Mouse (Mus musculus) heart, postnatal 0 days (tissue): Measurements from ENCODE around the gene Slc4a1. TPM values are rescaled to one million over a fixed set of nuclear protein-coding genes. Genes with fewer than 3 reads are reported as not detected.

Source experiments
- ATAC-seq: fragments of 200-750 bp; cut with Nextera tagmentation; 2 replicates; pipeline ENCODE4 v1.8.0; 2017; ENCODE audit warnings: low read depth, moderate number of reproducible peaks, moderate library complexity; ENCODE audit not compliant: insufficient read depth
- DNase-seq: peaks from one replicate; pipeline ENCODE4 v3.0.0-alpha.2; 2016; ENCODE audit warnings: low spot score
- H3K27ac ChIP-seq: fragments of 300-500 bp; sonication (generic); 2 replicates; pipeline ENCODE4 v1.5.1; 2014; ENCODE audit warnings: low read depth, mild to moderate bottlenecking
- H3K27me3 ChIP-seq: fragments of 300-500 bp; sonication (generic); 2 replicates; pipeline ENCODE4 v1.6.1; 2014; ENCODE audit warnings: low read length, mixed read lengths; ENCODE audit not compliant: control insufficient read depth, insufficient read depth
- H3K36me3 ChIP-seq: fragments of 300-500 bp; sonication (generic); replicated peaks from 2 replicates; pipeline ENCODE4 v1.6.1; 2014; ENCODE audit warnings: low read length, mixed read lengths; ENCODE audit not compliant: control insufficient read depth, insufficient read depth
- H3K4me1 ChIP-seq: fragments of 300-500 bp; sonication (generic); 2 replicates; pipeline ENCODE4 v1.6.1; 2014; ENCODE audit warnings: antibody characterized with exemption; ENCODE audit not compliant: control insufficient read depth, insufficient read depth
- H3K4me2 ChIP-seq: fragments of 300-500 bp; sonication (generic); 2 replicates; pipeline ENCODE4 v1.6.1; 2014; ENCODE audit warnings: low read depth, mild to moderate bottlenecking, low read length, moderate library complexity
- H3K4me3 ChIP-seq: fragments of 300-500 bp; sonication (generic); 2 replicates; pipeline ENCODE4 v1.5.1; 2014; ENCODE audit warnings: low read depth, low read length
- H3K9ac ChIP-seq: fragments of 300-500 bp; sonication (generic); replicated peaks from 2 replicates; pipeline ENCODE4 v1.6.1; 2014; ENCODE audit warnings: low read depth, low read length, mixed read lengths
- H3K9me3 ChIP-seq: fragments of 300-500 bp; sonication (generic); replicated peaks from 2 replicates; pipeline ENCODE4 v1.6.1; 2016; ENCODE audit warnings: low read length; ENCODE audit not compliant: control insufficient read depth
- CTCF ChIP-seq: IDR thresholded peaks from 2 replicates; pipeline ENCODE4 v1.5.1; 2016; ENCODE audit warnings: antibody characterized with exemption, control low read depth, low read depth
- EP300 ChIP-seq: IDR thresholded peaks from 2 replicates; pipeline ENCODE4 v1.6.1; 2016; ENCODE audit warnings: antibody characterized with exemption, low read depth
- WGBS: fragments of 180-500 bp; shearing (Covaris S2); extraction: QIAGEN DNeasy Blood & Tissue Kit; methylation state at CpG from one replicate; pipeline ENCODE4 v1.1.7; 2014; 5-methylcytosine and 5-hydroxymethylcytosine counted together
- polyA plus RNA-seq: library from polyadenylated mRNA; unstranded; fragments of >200 nt; fragmentation: Nextera tagmentation; extraction: Ambion mirVana; gene quantifications from 2 replicates; pipeline ENCODE4 v1.2.1, GENCODE M21; 2015
- total RNA-seq: library from RNA; depleted of rRNA; stranded (reverse); fragments of >200 nt; gene quantifications from 2 replicates; pipeline ENCODE4 v1.2.3, GENCODE M21; 2014; ENCODE audit warnings: low replicate concordance

Slc4a1 gene
- total and polyA plus RNA-seq, 2 experiments from 2014 or later, result 3.1 to 7.5 TPM

DNA sequence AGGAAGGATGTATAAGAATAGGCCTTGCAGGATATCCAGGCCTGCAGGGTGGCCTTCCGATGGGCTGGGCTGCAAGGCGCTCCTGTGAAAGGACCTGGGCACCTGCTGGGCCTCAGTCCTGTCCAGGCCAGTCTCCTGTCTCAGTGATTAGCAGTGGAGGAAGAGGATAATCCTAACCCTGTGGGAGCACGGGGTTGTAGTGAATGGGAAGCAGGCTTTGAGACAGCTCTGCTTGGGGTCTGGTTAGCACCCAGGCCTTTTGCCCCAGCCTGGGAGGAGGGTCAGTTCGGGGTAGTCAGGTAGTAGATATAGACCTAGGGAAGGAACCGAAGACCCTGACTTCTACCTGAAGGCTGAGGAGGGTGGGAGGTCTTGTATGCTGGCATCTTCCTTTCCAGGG lies 18.3 kb downstream of the Slc4a1 start:
- DNase-seq, result no peak
- no peak overlapping the region for H3K4me3 ChIP-seq
- ATAC-seq, result no peak
- H3K27ac ChIP-seq, result no peak overlapping the region
- no peak for TF ChIP-seq CTCF
- no peak for TF ChIP-seq EP300
- no peaks in the 10 kb centered on the region for H3K9me3 ChIP-seq
- peaks cover 13% of the 10 kb centered on the region; the same call in 1 of the 2 replicates for H3K27me3 ChIP-seq
- no peaks in the 10 kb centered on the region for H3K36me3 ChIP-seq
- H3K4me2 ChIP-seq, result no peak overlapping the region
- 71% methylated on average over 5 of the region's 5 CpGs for WGBS
- no peak overlapping the region for H3K9ac ChIP-seq
- no peaks in the 10 kb centered on the region for H3K4me1 ChIP-seq

DNA sequence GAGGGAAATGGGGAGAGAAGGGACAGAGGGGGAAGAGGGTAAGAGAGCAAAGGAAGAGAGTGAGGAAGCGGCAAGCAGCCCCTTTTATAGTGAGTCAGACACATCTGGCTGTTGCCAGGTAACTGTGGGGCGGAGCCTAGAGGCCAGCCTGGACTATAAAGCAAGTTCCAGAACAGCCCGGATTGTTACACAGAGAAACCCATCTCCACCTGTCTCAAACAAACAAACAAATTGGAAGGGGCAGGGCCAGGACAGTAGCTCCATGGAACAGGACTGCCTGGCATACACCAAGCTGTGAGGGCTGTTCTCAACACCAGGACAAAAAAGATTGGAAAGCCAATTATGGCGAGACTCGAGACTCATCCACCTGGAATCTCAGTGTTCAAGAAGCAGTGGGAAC lies 19.1 kb downstream of the Slc4a1 start:
- ATAC-seq (no peak), DNase-seq (no peak)
- 66% methylated on average over 5 of the region's 5 CpGs for WGBS
- 0 out of 2 replicates have a peak, but pooled peaks cover 6% of the 10 kb centered on the region for H3K27me3 ChIP-seq
- H3K36me3 ChIP-seq, result no peaks in the 10 kb centered on the region
- no peak overlapping the region for H3K9ac ChIP-seq
- no peaks in the 10 kb centered on the region for H3K9me3 ChIP-seq
- no peak overlapping the region for H3K4me3 ChIP-seq
- H3K27ac ChIP-seq, result no peak overlapping the region
- H3K4me1 ChIP-seq, result no peaks in the 10 kb centered on the region
- H3K4me2 ChIP-seq, result no peak overlapping the region
- TF ChIP-seq CTCF (no peak), EP300 (no peak)

DNA sequence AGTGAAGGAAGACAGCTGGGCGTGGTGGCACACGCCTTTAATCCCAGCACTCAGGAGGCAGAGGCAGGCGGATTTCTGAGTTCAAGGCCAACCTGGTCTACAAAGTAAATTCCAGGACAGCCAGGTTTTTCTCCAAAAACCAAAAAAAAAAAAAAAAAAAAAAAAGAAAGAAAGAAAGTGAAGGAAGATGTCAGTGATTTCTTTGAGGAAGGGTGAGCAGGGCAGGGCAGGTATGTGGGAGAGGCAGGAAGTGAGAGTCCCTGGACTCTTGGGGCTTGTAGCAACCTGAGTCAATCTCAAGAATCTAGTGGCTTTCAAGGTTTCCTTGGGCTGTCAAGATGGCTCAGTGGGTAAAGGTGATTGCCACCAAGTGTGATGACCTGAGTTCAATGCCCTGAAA lies 21.5 kb downstream of the Slc4a1 start:
- WGBS, result 86% methylated on average over 3 of the region's 3 CpGs
- H3K9me3 ChIP-seq, result no peaks in the 10 kb centered on the region
- ATAC-seq (no peak), DNase-seq (no peak)
- no peak overlapping the region for H3K4me2 ChIP-seq
- H3K4me1 ChIP-seq, result no peaks in the 10 kb centered on the region
- H3K27ac ChIP-seq, result no peak overlapping the region
- no peak for TF ChIP-seq CTCF
- no peak for TF ChIP-seq EP300
- no peaks in the 10 kb centered on the region for H3K27me3 ChIP-seq
- H3K36me3 ChIP-seq, result no peaks in the 10 kb centered on the region
- no peak overlapping the region for H3K9ac ChIP-seq
- H3K4me3 ChIP-seq, result no peak overlapping the region

- no peaks in the 10 kb centered on the region for H3K9me3 ChIP-seq
- H3K36me3 ChIP-seq, result no peaks in the 10 kb centered on the region
- H3K4me2 ChIP-seq, result no peak overlapping the region
- 73% methylated on average over 12 of the region's 12 CpGs for whole genome bisulfite sequencing
- no peaks in the 10 kb centered on the region for H3K27me3 ChIP-seq
- no peak overlapping the region for H3K9ac ChIP-seq
- no peak overlapping the region for H3K4me3 ChIP-seq
- no peak for DNase-seq
- no peak for ATAC-seq
- H3K4me1 ChIP-seq, result peaks cover 11% of the 10 kb centered on the region; the same call in 1 of the 2 replicates
- no peak overlapping the region for H3K27ac ChIP-seq
- TF ChIP-seq EP300 (no peak), CTCF (no peak)
Observed at GRCm38 (mm10) chr11:102342742-102343141, 23.3 kb downstream of the Slc4a1 start.

GRCm38 (mm10) chr11:102341101-102341500 lies 24.9 kb downstream of the Slc4a1 start:
- peaks cover 13% of the 10 kb centered on the region; the same call in 1 of the 2 replicates for H3K4me1 ChIP-seq
- WGBS, result 89% methylated on average over 4 of the region's 4 CpGs
- H3K36me3 ChIP-seq, result no peaks in the 10 kb centered on the region
- no peak overlapping the region for H3K4me2 ChIP-seq
- TF ChIP-seq EP300 (no peak), CTCF (no peak)
- no peak for DNase-seq
- H3K27me3 ChIP-seq, result no peaks in the 10 kb centered on the region
- ATAC-seq, result no peak
- H3K27ac ChIP-seq, result no peak overlapping the region
- no peak overlapping the region for H3K4me3 ChIP-seq
- no peak overlapping the region for H3K9ac ChIP-seq
- H3K9me3 ChIP-seq, result no peaks in the 10 kb centered on the region

GRCm38 (mm10) chr11:102339624-102340023 lies 26.4 kb downstream of the Slc4a1 start:
- H3K36me3 ChIP-seq, result no peaks in the 10 kb centered on the region
- H3K27me3 ChIP-seq, result no peaks in the 10 kb centered on the region
- no peak overlapping the region for H3K9ac ChIP-seq
- ATAC-seq, result no peak
- H3K4me2 ChIP-seq, result no peak overlapping the region
- 57% methylated on average over 4 of the region's 4 CpGs for WGBS
- H3K9me3 ChIP-seq, result no peaks in the 10 kb centered on the region
- H3K27ac ChIP-seq, result no peak overlapping the region
- H3K4me1 ChIP-seq, result peaks cover 22% of the 10 kb centered on the region; the same call in 1 of the 2 replicates
- no peak overlapping the region for H3K4me3 ChIP-seq
- TF ChIP-seq CTCF (no peak), EP300 (no peak)
- DNase-seq, result no peak
